Mouse (Mus musculus) cerebellum, adult 2 months (tissue): ENCODE measurements at regions not wholly inside any gene's neighbourhood (a gene's known extent, or its start where the extent isn't known, plus 50 kb on each side); places are given as distances from the start of the nearest gene placed in this dataset.

Source experiments
- DNase-seq, 2 experiments: peaks; one replicate each; pipeline ENCODE4 v3.0.0; 2021
- H3K27ac ChIP-seq: fragments of 200-500 bp; 2 replicates; pipeline ENCODE4 v1.5.1; 2012; ENCODE audit warnings: low read length, control low read depth, inconsistent platforms; ENCODE audit not compliant: insufficient read depth
- H3K27me3 ChIP-seq: fragments of 200-500 bp; 2 replicates; pipeline ENCODE4 v1.6.1; 2012; ENCODE audit warnings: inconsistent platforms, mild to moderate bottlenecking, low read length, moderate library complexity; ENCODE audit not compliant: control insufficient read depth, insufficient read depth
- H3K4me1 ChIP-seq: fragments of 200-500 bp; 2 replicates; pipeline ENCODE4 v1.6.1; 2011; ENCODE audit warnings: low read length; ENCODE audit not compliant: control insufficient read depth, insufficient read depth
- H3K4me3 ChIP-seq: fragments of 200-500 bp; replicated peaks from 2 replicates; pipeline ENCODE3; 2011; ENCODE audit warnings: mild to moderate bottlenecking, low read depth, low read length, control low read depth; ENCODE audit not compliant: insufficient read depth
- CTCF ChIP-seq: fragments of 200-500 bp; IDR thresholded peaks from 2 replicates; pipeline ENCODE4 v1.5.1; 2011; ENCODE audit warnings: low read depth, mild to moderate bottlenecking, control low read depth, low read length, moderate library complexity, borderline replicate concordance; ENCODE audit not compliant: insufficient read depth
- POLR2A ChIP-seq: fragments of 200-500 bp; IDR thresholded peaks from 2 replicates; pipeline ENCODE4 v1.6.1; 2011; ENCODE audit warnings: low read length, control low read depth, borderline replicate concordance; ENCODE audit not compliant: insufficient read depth
- WGBS: fragments of 180-500 bp; shearing (Covaris S2); methylation state at CpG from one replicate; pipeline ENCODE4 v1.1.7; 2018; 5-methylcytosine and 5-hydroxymethylcytosine counted together

DNA sequence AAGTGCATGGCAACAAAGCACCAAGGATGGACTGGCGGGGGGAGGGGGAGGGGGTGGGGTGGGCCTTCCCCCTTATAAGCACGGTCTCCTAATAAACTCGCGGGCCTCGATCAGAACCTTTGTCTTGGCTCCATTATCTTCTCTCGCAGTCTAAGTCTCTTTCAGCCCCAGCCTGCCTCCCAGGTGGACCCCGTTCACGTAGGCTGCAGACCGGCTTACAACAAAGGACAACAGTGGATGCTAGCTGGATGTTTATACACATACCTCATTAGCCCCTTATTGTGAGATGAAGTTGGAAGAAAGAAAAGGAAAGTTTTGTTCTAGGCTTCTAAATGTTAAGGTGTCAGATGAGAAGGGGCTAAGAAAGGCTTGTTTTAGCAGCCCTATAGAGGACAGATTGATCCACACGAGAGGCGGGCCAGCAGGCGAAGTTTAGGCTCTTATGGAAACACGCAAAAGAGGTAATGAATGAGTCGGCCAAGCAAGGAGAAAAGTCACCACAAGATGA is 272.6 kb downstream of the Cd47 start:
- Histone ChIP-seq H3K4me1 (no peaks in the 10 kb centered on the region), H3K4me3 (no peak overlapping the region), H3K27ac (no peak overlapping the region), H3K27me3 (no peaks in the 10 kb centered on the region)
- TF ChIP-seq CTCF (no peak), POLR2A (no peak)
- 32% methylated on average over 14 of the region's 14 CpGs for WGBS
- DNase-seq, result no peak

DNA sequence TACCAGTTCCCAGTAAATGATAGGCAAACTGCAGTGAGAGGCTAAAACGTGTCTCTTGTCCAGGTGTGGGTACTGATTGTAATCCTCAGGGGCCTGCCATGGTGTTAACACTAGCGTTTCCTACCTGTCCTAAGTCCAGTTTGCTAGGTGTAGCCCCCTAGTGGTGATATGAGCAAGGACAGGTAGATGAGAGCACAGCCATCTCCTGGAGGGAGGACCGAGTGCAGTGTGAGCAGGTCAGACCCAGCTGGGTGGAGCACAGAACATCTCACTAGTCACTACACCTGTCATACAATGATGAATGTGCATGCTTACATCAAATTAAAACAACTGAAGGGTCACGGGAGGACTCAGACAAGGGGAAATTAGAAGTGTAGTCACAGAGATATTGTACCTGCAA is 273.6 kb downstream of the Cd47 start:
- H3K27me3 ChIP-seq, result no peaks in the 10 kb centered on the region
- H3K27ac ChIP-seq, result no peak overlapping the region
- WGBS, result 78% methylated on average over 4 of the region's 4 CpGs
- no peak overlapping the region for H3K4me3 ChIP-seq
- TF ChIP-seq POLR2A (no peak), CTCF (peak; percentile 44; the same call in 1 of the 2 replicates)
- H3K4me1 ChIP-seq, result no peaks in the 10 kb centered on the region
- peak; percentile 6 to 14 for DNase-seq

DNA sequence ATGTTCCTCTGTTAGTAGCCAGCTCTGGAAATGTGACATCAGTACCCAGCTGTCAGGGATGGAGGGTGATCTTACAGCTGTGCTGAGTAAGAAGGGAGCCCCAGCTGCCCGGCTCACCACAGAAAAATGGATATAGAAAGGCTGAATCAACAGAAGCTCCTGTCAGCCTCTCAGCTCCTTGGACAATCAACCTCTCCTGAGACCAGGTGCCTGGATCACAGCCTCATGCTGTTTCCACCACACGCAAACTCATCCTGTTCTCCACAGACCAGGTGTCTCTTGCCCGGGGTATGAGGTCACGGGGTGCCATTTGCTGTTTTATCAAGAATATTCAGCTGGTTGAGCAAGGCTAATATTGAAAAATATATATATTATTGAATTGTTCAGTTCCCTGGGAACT is 275.3 kb downstream of the Cd47 start:
- no peak for DNase-seq
- Histone ChIP-seq H3K27ac (no peak overlapping the region), H3K4me3 (no peak overlapping the region), H3K27me3 (no peaks in the 10 kb centered on the region), H3K4me1 (no peaks in the 10 kb centered on the region)
- TF ChIP-seq CTCF, result no peak
- no peak for TF ChIP-seq POLR2A
- 67% methylated on average over 4 of the region's 4 CpGs for WGBS

DNA sequence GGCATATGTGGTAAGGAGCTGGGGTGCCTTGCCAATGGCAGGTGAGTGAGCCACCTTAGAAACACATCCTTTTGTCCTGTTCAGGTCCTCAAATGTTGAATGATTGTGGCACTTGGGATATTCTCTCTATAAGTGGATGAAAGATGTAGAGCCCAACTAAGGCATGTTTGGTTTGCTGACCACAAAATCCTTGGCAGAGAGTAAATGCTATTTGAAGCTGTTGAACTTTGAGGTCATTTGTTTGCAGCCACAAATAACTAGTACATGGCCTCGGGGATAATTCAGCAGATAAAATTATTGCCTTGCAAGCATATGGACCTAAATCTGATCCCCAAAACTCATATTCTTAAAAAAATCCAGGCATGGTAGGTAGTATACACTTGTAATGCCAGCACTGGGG is 281.2 kb downstream of the Cd47 start:
- Histone ChIP-seq H3K27me3 (no peaks in the 10 kb centered on the region), H3K4me3 (no peak overlapping the region)
- 78% methylated on average over 1 of the region's 1 CpGs for WGBS

DNA sequence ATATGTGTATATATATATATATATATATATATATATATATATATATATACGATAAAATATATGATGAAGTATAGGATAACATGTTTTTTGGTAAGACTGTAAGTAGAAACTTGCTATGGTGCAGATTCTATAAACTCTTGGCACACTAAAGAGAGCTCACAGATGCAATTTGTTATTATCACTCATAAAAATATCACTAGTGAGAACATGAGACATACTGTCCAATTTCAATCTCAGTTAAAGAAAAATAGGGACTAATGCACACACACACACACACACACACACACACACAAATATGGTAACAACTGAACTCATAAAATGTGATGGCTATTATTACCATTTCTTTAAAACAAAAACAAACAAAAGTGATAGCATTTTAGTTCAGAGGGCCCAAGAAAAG is 292.0 kb downstream of the Cd47 start:
- no peaks in the 10 kb centered on the region for H3K27me3 ChIP-seq
- no peak overlapping the region for H3K4me3 ChIP-seq
- 93% methylated on average over 1 of the region's 1 CpGs for WGBS
- DNase-seq, result no peak
- no peaks in the 10 kb centered on the region for H3K4me1 ChIP-seq
- H3K27ac ChIP-seq, result no peak overlapping the region
- TF ChIP-seq POLR2A, result no peak
- no peak for TF ChIP-seq CTCF

More for the DNA sequence above, 281.2 kb downstream of the Cd47 start:
- DNase-seq, result no peak
- H3K4me1 ChIP-seq, result no peaks in the 10 kb centered on the region
- H3K27ac ChIP-seq, result no peak overlapping the region
- no peak for TF ChIP-seq POLR2A
- TF ChIP-seq CTCF, result no peak

GRCm38 (mm10) chr16:50092780-50093179 is 292.4 kb downstream of the Cd47 start:
- Histone ChIP-seq H3K27ac (no peak overlapping the region), H3K4me3 (no peak overlapping the region), H3K27me3 (no peaks in the 10 kb centered on the region), H3K4me1 (no peaks in the 10 kb centered on the region)
- DNase-seq, result no peak
- TF ChIP-seq CTCF (no peak), POLR2A (no peak)
- WGBS, result 97% methylated on average over 3 of the region's 3 CpGs

GRCm38 (mm10) chr16:50095858-50096551 is 295.7 kb downstream of the Cd47 start:
- Histone ChIP-seq H3K4me3 (no peak overlapping the region), H3K4me1 (no peaks in the 10 kb centered on the region), H3K27ac (no peak overlapping the region), H3K27me3 (no peaks in the 10 kb centered on the region)
- no peak for DNase-seq
- TF ChIP-seq POLR2A (no peak), CTCF (no peak)
- 50% methylated on average over 6 of the region's 6 CpGs for WGBS

DNA sequence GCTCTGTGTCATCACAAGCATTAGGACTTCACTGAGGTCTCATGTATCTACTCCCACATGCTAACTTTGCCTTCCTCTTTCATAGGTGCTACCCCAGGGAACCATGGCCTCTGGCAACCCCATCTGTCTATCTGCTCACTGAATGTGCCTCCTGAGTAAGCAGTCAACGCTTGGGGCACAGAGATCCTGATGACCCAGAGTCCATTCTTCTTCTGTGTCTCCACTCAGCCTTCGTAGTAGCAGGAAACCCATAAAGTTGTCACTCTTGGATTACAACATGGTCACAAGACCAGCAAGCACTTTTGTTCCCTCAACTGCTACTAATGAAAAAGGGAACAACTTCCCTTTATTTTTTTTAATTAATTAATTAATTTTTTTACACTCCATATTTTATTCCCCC is 296.2 kb downstream of the Cd47 start:
- Histone ChIP-seq H3K27ac (no peak overlapping the region), H3K4me1 (no peaks in the 10 kb centered on the region), H3K4me3 (no peak overlapping the region), H3K27me3 (no peaks in the 10 kb centered on the region)
- WGBS, result 78% methylated on average over 2 of the region's 2 CpGs
- no peak for TF ChIP-seq CTCF
- no peak for TF ChIP-seq POLR2A
- DNase-seq, result no peak

GRCm38 (mm10) chr16:50103340-50103739 is 303.0 kb downstream of the Cd47 start:
- no peak for TF ChIP-seq CTCF
- TF ChIP-seq POLR2A, result no peak
- no peak overlapping the region for H3K27ac ChIP-seq
- no peaks in the 10 kb centered on the region for H3K4me1 ChIP-seq
- H3K4me3 ChIP-seq, result no peak overlapping the region
- H3K27me3 ChIP-seq, result no peaks in the 10 kb centered on the region
- 83% methylated on average over 7 of the region's 7 CpGs for WGBS
- DNase-seq, result no peak
